Mouse (Mus musculus) small intestine, adult 2 months (tissue): ENCODE measurements around the gene Muc3. TPM values are rescaled to one million over a fixed set of nuclear protein-coding genes. Genes with fewer than 3 reads are reported as not detected.
A peak's percentile ranks its signal among the peaks of the same experiment; 100 is the strongest.

ENCODE experiments used
- H3K27ac ChIP-seq: fragments of 200-500 bp; 2 replicates; pipeline ENCODE4 v1.5.1; 2012; ENCODE audit warnings: low read depth, low read length, control low read depth, inconsistent platforms; ENCODE audit not compliant: insufficient read depth
- H3K27me3 ChIP-seq: fragments of 200-500 bp; 2 replicates; pipeline ENCODE4 v1.6.1; 2012; ENCODE audit warnings: mild to moderate bottlenecking, moderate library complexity, low read length, inconsistent platforms; ENCODE audit not compliant: control insufficient read depth, insufficient read depth
- H3K36me3 ChIP-seq: fragments of 200-500 bp; 2 replicates; pipeline ENCODE4 v1.6.1; 2012; ENCODE audit warnings: mild to moderate bottlenecking, low read length, control low read depth, inconsistent platforms; ENCODE audit not compliant: control insufficient read depth, insufficient read depth
- H3K4me1 ChIP-seq: fragments of 200-500 bp; 2 replicates; pipeline ENCODE4 v1.6.1; 2012; ENCODE audit warnings: low read length, inconsistent platforms, mixed read lengths; ENCODE audit not compliant: control insufficient read depth, insufficient read depth, insufficient read length
- H3K4me3 ChIP-seq: fragments of 200-500 bp; 2 replicates; pipeline ENCODE4 v1.5.1; 2012; ENCODE audit warnings: low read depth, mild to moderate bottlenecking, control low read depth, inconsistent platforms, low read length, moderate library complexity
- CTCF ChIP-seq: fragments of 200-500 bp; IDR thresholded peaks from 2 replicates; pipeline ENCODE4 v1.5.1; 2012; ENCODE audit warnings: low read depth, mild to moderate bottlenecking, control low read depth, inconsistent platforms, low read length, moderate library complexity, mixed read lengths; ENCODE audit not compliant: insufficient replicate concordance, insufficient read length; ENCODE audit errors: extremely low read depth
- POLR2A ChIP-seq: fragments of 200-500 bp; IDR thresholded peaks from 2 replicates; pipeline ENCODE4 v1.6.1; 2012; ENCODE audit warnings: low read depth, mild to moderate bottlenecking, control low read depth, inconsistent platforms, low read length, moderate library complexity
- WGBS: fragments of 180-500 bp; shearing (Covaris S2); methylation state at CpG from one replicate; pipeline ENCODE4 v1.1.7; 2018; 5-methylcytosine and 5-hydroxymethylcytosine counted together
- polyA plus RNA-seq: library from polyadenylated mRNA; depleted of rRNA; stranded (reverse); fragments of >200 nt; gene quantifications from 2 replicates; pipeline ENCODE4 v1.2.3, GENCODE M21; 2012

Gene Muc3
- polyA plus RNA-seq, 1 experiment, result 653 TPM

- Histone ChIP-seq H3K27me3 (no peaks in the 10 kb centered on the region), H3K4me3 (no peak overlapping the region), H3K27ac (no peak overlapping the region), H3K4me1 (peaks cover 57% of the 10 kb centered on the region), H3K36me3 (no peaks in the 10 kb centered on the region)
- TF ChIP-seq CTCF, result no peak
- TF ChIP-seq POLR2A, result no peak
- WGBS, result 37% methylated on average over 1 of the region's 1 CpGs
Observed at GRCm38 (mm10) chr5:137172591-137172990, 23.5 kb upstream of the Muc3 start.

GRCm38 (mm10) chr5:137171478-137171877 lies 22.4 kb upstream of the Muc3 start:
- H3K4me3 ChIP-seq, result no peak overlapping the region
- H3K36me3 ChIP-seq, result no peaks in the 10 kb centered on the region
- H3K27me3 ChIP-seq, result no peaks in the 10 kb centered on the region
- peaks cover 65% of the 10 kb centered on the region for H3K4me1 ChIP-seq
- WGBS, result 27% methylated on average over 7 of the region's 7 CpGs
- TF ChIP-seq POLR2A (no peak), CTCF (no peak)
- H3K27ac ChIP-seq, result peak overlapping the region; percentile 94

GRCm38 (mm10) chr5:137170836-137171380 lies 21.8 kb upstream of the Muc3 start:
- no peaks in the 10 kb centered on the region for H3K36me3 ChIP-seq
- peak overlapping the region; percentile 15; the same call in 1 of the 2 replicates for H3K4me3 ChIP-seq
- H3K27ac ChIP-seq, result peak overlapping the region; percentile 94
- 16% methylated on average over 9 of the region's 9 CpGs for WGBS
- TF ChIP-seq POLR2A (no peak), CTCF (no peak)
- peaks cover 67% of the 10 kb centered on the region for H3K4me1 ChIP-seq
- no peaks in the 10 kb centered on the region for H3K27me3 ChIP-seq

GRCm38 (mm10) chr5:137167539-137167938 lies 18.4 kb upstream of the Muc3 start:
- Histone ChIP-seq H3K4me3 (0 out of 2 replicates have a peak overlapping the region, but pooled peaks have one; percentile 3), H3K27ac (peak overlapping the region; percentile 95), H3K4me1 (peaks cover 46% of the 10 kb centered on the region), H3K36me3 (peaks cover 6% of the 10 kb centered on the region; the same call in 1 of the 2 replicates), H3K27me3 (no peaks in the 10 kb centered on the region)
- TF ChIP-seq CTCF (no peak), POLR2A (no peak)
- WGBS, result 16% methylated on average over 6 of the region's 6 CpGs

- Histone ChIP-seq H3K4me1 (peaks cover 35% of the 10 kb centered on the region), H3K27ac (peak overlapping the region; percentile 98), H3K36me3 (peaks cover 17% of the 10 kb centered on the region), H3K27me3 (no peaks in the 10 kb centered on the region), H3K4me3 (peak overlapping the region; percentile 71)
- no peak for TF ChIP-seq CTCF
- no peak; the same call in 1 of the 2 replicates for TF ChIP-seq POLR2A
- 33% methylated on average over 9 of the region's 9 CpGs for WGBS
Observed at GRCm38 (mm10) chr5:137166012-137166411, 16.9 kb upstream of the Muc3 start.

GRCm38 (mm10) chr5:137161853-137162252 lies 12.7 kb upstream of the Muc3 start:
- Histone ChIP-seq H3K4me1 (peaks cover 8% of the 10 kb centered on the region; the same call in 1 of the 2 replicates), H3K27me3 (no peaks in the 10 kb centered on the region), H3K27ac (peak overlapping the region; percentile 52), H3K4me3 (peak overlapping the region; percentile 58), H3K36me3 (peaks cover 38% of the 10 kb centered on the region)
- 62% methylated on average over 4 of the region's 4 CpGs for WGBS
- TF ChIP-seq POLR2A, result no peak
- TF ChIP-seq CTCF, result no peak

GRCm38 (mm10) chr5:137159461-137159860 lies 10.3 kb upstream of the Muc3 start:
- TF ChIP-seq CTCF (peak; percentile 99), POLR2A (no peak)
- WGBS, result 7% methylated on average over 11 of the region's 11 CpGs

More at GRCm38 (mm10) chr5:137159461-137159860, 10.3 kb upstream of the Muc3 start:
- Histone ChIP-seq H3K4me3 (peak overlapping the region; percentile 39), H3K36me3 (peaks cover 50% of the 10 kb centered on the region), H3K27ac (peak overlapping the region; percentile 29; the same call in 1 of the 2 replicates), H3K27me3 (no peaks in the 10 kb centered on the region), H3K4me1 (peaks cover 12% of the 10 kb centered on the region; the same call in 1 of the 2 replicates)
